Mouse (Mus musculus) brain, embryonic 18.5 days (tissue): ENCODE measurements around the gene Eif3m.
"Not testable (repeated sequence)": the region's sequence is repeated elsewhere in the genome, so short reads cannot be mapped to it uniquely, and the experiment has no call there.

ENCODE experiments used
- DNase-seq: peaks from one replicate; pipeline ENCODE4 v3.0.0-alpha.2; 2012; ENCODE audit warnings: low read depth, low spot score

The Eif3m gene

GRCm38 (mm10) chr2:105016967-105017287 lies at the start of gene Eif3m:
TSS of gene Eif3m (minus strand) at chr2:105017080.
- DNase-seq = peak; percentile 77

DNA sequence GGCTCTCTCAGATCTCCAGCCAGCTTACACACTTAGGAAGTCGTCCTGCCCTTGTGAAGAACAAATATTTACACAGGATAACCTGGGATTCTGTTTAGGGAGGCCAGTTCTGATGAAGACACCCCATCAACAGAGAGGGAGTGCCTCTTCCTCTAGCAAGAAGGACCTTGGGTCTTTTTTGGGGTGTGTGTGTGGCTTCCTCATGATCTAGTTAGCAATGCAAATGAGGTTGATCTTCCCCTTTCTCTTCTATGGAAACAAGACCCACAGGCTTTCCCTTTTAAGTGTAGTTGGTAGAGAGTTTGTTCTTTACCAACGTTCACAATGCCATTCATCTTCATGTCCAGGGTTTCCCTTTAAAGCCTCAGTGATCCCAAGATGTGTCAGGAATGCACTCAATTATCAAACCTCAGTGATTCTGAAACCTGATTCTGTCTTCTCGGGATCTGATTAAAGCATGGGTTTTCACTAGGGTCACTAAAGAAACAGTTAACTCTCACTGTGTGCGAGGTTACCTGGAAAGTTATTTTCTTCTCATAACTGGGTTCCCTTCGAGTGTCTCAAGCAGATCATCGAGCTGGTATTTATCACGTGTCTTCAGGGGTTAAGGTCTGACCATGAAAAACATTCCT lies 46.0 kb upstream of the Eif3m start:
- no peak for DNase-seq

- no peak for DNase-seq
These were observed 41.8 kb upstream of the Eif3m start for GRCm38 (mm10) chr2:105058577-105059116.

GRCm38 (mm10) chr2:105055529-105055928 lies 38.6 kb upstream of the Eif3m start:
- no peak for DNase-seq

DNA sequence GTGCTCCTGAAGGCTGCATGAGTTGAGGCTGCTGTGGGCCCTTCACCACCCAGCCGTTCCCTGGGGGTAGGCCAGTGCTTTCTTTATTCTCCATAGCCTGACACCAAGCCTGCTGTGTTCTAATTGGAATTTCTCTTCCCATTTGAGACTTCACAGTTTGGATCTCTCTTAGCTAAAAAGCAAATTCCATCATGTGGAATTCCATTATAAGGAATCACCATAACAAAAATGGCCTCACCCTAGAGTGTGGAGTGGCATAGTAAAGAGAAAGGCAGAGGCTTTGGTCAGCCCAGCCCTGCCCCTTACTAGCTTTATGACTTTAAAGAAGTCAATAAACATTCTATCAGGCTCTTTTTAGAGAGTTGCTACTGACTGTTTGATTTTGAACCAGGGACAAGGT lies 31.4 kb upstream of the Eif3m start:
- no peak for DNase-seq

- no peak for DNase-seq
These were observed 26.3 kb upstream of the Eif3m start for GRCm38 (mm10) chr2:105043152-105043551.

DNA sequence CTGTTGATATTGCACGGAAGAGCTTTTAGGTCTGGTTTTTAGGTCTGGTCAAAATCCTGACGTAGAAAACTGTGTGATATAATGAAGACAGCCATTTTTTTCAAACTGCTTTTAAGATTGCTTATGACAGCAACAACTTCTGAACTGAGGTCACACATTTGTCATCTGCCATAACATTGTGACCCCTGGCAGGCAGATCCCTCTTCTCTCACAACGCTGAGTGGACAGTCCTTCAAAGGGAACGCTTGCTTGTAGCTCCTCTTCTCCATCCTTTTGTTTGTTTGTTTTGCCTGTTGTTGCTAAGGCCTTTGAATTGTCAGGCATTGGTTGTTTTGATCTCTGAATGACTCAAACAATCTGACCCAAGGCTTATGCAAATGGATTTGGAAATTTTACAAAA lies 24.0 kb upstream of the Eif3m start:
- DNase-seq = no peak

GRCm38 (mm10) chr2:105038879-105039278 lies 22.0 kb upstream of the Eif3m start:
- DNase-seq = no peak

DNA sequence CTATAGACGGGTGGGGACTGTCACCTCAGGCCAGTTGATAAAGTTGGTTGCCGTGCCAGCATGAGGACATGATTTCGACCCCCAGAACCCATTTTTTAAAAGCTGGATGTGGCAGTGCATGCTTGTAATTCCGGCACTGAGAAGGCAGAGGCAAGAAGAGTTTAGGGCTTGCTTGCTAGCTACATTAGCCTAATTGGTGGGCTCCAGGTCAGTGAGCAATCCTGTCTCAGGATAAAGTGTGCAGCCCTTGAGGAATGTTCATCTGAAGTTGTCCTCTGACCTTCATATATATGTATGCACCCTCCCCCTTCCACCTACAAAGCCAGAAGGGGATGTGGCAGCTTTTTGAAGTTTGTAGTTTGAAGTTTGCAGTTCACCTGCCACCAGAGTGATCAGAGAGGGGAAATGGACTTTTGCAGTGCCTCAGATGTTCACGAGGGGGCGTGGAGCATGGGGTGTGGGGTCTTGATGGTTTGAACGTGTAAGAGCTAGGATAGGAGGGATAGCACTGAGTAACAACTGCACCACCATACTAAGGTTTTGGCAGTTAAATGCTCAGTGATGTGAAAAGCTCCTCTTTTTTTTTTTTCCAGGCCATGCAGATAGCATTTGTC lies 21.2 kb upstream of the Eif3m start:
- no peak for DNase-seq

DNA sequence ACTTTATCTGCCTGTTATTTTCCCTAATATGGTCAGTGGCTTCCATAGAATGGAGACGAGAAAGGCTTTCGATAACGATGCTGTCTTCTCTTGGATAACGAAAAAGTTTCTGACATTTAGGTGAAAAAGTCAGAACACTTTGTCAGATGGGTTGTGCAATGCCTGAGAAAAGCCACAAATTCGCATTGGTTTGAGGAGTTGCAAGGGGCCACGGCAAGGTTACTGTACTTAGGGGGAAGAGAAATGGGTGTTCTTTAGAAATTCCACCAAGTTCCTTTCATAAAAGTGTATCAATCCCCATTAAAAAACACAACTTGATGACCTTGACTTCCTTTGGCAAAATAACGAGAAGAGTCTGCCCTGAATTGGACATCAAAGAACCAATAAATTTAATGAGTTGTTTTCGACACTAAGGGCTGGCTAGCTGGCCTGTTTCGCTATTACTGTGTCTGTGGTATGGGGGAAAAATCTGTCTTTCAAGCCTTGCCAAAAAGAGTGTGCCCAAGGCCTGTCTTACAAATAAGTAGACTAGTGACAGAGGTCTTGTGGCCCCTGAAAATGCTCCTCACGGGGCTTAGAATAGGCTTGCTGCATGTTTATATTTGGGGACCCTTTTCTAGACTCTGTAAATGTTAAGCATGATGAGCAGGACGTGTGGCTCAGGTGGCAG lies 19.7 kb upstream of the Eif3m start:
- DNase-seq = no peak

DNA sequence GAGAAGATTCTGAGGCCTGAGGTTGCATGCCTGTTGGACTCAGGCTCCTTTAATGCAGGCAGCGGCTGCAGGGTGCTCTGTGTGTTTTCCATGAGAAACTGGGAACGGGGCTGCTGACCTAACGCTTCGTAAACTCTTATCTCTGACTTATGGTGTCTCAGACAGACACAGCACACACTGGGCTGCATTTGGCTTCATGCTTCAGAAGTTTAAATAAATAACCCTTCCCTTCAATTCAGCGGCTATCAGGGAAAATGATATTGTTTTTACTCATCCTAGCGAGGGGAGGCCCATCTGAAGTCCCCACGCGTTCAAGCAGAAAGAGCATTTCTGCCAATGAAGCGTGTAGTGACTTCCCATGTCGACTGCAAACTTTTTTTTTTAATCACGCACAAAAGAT lies 19.1 kb upstream of the Eif3m start:
- DNase-seq = no peak

DNA sequence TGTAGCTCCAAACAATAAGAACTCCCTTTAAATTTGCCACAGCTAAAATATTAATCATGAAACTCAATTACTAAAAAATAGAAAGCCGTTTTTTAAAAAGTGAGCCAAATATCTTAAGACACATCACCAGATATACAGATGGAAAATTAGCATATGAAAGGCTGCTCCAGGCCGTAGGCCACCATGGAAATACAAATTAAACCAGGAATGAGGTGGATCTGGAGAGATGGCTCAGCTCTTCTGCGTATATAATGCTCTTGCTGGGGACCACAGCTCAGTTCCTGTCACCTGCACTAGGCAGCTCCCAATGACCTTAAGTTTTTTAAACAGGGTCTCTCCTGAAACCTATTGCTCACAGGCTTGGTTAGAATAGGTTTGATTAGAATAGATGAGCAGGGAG lies 17.2 kb upstream of the Eif3m start:
- DNase-seq = no peak

DNA sequence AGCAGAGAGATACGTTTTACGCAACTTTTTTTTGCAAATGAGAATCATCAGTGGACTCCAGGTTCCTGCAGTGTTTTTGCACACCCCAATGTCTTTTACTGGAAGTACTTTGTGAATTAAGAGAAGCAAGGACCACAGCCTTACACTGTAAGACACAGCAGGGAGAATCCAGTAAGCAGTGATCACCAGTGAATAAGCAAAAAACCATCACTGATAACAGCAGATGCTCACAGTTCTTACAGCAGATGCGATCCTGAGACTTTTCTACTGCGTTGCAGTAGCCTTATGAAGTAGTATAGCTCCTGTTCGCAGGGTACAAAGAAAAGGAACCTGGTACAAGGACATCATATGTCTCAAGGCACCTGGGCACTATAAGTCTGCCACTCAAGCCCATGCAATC lies 13.6 kb upstream of the Eif3m start:
- DNase-seq = no peak

DNA sequence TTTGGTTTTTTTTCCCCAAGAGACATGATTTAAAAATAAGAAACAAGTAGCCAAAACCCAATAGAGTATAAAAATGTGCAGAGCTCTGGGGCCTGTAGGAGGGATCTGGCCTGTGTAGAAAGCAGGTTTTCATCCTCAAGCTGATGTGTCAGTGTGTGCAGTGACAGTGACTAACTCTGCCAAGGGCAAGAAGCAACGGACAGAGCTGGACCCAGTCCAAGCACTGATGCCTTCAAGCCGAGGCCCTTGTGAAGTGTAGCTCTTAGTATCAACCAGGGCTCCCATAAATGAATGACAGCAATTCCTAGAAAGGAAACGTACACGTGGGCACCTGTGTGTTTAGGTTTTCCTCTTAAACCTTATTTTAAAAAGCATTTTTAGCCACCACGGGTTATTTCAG lies 11.9 kb upstream of the Eif3m start:
- DNase-seq = no peak

DNA sequence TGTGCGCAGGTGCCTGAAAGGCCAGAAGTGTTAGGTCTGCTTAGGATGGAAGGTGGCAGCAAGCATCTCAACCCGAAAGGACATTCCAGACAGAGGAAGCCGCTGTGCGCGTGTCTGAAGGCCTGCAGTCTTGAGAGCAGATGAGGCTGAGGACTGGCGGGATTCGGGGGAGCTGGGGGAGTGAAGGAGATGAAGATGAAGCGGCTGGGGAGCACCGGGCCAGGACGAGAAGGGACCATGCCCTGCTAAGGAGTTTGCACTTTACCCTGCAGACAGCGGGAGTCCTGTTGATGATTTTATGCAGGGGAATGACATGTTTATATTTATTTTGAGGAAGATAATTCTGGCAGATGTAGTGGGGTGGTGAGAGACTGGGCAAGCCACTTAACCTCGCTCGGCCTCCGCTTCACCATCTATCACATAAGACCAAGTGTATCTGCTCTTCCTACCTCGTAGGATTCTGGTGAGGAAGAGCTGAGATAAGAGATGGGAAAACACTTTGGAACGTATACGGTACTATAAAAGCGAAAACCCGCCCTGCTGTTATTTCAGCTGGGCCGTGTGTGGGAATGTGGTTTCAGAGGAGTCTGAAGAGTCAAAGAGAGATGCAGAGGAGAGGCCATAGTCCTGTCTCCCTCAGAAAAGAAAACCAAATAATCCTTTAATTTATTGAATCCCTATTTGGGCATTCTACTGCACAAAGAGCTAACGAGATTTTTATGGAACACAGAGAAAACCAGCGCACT lies 10.2 kb upstream of the Eif3m start:
- no peak for DNase-seq

DNA sequence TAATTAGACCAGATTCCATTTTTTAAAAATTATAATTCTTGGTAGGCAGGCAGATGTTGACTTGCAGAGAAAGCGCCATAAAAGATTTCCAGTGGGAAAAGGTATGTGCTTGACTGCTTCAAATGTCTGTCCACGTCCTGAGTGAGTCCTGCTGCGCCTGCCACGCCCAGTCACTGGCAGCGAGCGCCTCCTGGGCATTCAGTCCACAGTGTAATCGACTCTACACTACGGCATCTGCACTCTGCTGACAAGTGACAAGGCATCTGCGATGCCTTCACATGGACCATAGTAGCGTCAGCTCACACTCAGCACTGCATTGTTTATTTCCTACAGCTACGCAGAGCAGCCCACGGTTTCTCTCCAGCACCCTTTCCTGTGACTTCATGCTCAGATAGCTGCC lies 8.7 kb upstream of the Eif3m start:
- DNase-seq = not testable (repeated sequence)

DNA sequence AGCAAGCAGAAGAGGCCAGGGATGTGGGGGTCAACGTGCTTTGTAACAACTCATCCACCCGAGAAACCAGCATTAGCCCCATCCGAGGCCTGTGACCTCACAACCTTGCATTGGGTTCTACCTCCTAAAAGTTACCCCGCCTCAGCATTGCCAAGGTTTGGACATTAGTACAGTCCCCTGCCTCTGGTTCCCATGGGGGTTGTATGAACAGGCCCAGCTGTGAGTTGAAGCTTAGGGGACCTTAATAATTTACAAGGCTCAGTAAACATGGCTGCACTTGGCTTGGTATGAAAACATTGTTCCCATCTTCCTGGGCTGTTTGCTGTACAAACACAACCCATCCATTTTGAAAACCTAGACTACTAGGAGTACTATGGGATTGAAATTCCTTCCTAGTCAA lies 6.9 kb upstream of the Eif3m start:
- DNase-seq = no peak

DNA sequence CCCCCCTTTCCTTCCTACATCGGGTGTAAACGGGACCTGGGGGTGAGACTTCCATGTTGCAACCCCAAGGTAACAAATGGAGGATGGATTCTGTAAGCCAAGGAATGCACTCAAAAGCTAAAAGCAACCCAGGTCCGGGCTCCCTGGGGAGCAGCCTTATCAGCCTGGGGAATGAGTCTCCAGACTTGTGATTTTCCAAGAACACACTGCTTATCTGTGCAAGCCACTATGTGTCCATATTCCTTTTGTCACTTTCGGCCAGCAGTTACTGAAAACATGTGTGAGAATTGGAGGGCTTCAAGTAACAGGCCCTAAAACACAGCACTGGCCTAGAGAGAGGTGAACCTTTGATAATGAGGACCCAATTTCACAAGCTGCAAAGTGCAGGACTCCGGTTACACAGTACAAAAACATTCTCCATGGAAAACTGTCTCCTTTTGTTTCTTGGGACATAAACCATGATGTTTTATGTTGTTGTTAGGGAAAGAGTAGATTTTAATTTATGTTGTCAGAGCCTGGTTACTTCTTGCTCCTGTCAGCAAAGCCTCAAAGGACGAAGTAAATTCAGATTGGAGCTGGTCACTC lies 6.2 kb upstream of the Eif3m start:
- no peak for DNase-seq

GRCm38 (mm10) chr2:105021836-105022235 lies 5.0 kb upstream of the Eif3m start:
- no peak for DNase-seq

DNA sequence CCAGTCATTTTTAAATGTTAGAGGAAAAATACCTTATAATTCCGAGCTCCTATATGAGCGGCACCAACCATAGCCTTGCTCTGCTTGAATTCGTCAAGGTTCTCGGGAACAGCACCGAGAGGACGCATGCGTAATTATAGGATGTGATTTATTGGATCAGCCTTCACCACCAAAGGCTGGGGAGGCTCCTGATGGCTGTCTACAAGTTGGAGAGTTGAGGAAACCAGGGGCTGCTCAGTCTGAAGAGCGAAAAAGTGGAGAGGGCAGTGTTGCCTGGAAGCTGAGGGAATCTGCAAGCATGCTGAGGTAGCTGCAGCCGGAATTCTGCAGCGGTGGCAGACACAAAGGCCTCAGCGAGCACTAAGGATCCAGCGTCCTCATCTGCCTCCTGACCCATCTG lies 4.4 kb upstream of the Eif3m start:
- no peak for DNase-seq

GRCm38 (mm10) chr2:105019457-105019856 lies 2.6 kb upstream of the Eif3m start:
- no peak for DNase-seq

DNA sequence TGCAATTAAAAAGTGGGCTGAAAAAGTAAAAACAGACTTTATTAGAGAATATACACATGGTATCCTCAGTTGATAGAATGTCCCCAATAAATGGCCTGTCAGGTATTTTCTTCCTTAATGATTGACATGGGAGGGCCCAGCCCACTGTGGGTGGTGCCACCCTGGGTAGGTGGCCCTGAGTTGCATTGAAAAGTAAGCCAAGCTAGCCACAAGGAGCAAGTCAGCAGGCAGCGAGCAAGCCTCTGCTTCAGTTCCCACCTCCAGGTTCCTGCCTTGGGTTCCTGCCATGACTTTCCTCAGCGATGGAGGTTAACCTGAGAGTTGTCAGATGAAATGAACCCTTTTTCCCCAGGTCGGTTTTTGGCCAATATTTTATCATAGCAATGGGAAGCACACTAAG lies 922 bp upstream of the Eif3m start:
- DNase-seq = no peak
